Mouse (Mus musculus): ENCODE measurements at regions not wholly inside any gene's neighbourhood (a gene's known extent, or its start where the extent isn't known, plus 50 kb on each side); places are given as distances from the start of the nearest gene placed in this dataset.

DNA sequence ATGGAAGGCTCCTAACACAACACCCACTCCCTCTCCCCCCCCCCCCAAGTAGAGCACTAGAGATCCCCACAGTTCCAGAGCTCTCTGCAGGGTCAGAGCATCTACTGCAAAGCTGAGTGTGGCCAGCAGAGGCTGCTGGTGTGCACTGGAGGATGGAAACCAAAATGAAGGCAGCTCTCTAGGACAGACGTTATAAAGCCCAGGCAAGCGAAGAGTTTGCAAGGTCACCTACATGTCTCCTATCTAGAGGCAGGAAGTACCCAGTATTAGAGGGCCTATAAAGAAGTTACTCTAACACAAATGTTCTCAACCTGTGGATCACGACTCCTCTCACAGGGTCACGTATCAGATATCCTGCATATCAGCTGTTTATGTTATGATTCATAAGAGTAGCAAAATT lies 125.1 kb upstream of the Thumpd2 start:
- intact Hi-C loops (cut with DNase I): loop anchor here (5.0 to 10.0 kb wide), 4 partner anchors 475 to 1767 kb away; no protein-coding TSS in a partner anchor

DNA sequence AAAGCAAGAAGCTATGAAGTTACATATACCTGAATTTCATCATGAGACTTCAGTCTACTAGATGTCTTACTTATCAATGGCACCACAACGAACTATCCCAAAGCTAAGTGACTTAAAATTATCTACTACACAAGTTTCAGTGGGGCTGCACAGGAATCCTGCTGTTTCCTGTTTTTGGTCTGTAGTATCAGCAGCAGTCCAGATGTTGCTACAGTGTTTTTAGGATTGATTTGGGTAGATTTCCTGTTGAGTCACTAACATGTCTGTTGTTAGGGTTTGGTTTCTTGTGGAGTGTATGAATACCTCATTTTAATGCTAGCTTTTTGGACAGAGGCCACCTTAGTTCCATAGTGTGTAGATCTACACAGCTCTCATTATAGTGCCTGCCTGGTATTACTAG lies 120.8 kb upstream of the Thumpd2 start:
- DNase-seq: no peak
- intact Hi-C loops (cut with DNase I): no loop called here

More for the DNA sequence above, 125.1 kb upstream of the Thumpd2 start:
- peak; percentile 46 for DNase-seq

DNA sequence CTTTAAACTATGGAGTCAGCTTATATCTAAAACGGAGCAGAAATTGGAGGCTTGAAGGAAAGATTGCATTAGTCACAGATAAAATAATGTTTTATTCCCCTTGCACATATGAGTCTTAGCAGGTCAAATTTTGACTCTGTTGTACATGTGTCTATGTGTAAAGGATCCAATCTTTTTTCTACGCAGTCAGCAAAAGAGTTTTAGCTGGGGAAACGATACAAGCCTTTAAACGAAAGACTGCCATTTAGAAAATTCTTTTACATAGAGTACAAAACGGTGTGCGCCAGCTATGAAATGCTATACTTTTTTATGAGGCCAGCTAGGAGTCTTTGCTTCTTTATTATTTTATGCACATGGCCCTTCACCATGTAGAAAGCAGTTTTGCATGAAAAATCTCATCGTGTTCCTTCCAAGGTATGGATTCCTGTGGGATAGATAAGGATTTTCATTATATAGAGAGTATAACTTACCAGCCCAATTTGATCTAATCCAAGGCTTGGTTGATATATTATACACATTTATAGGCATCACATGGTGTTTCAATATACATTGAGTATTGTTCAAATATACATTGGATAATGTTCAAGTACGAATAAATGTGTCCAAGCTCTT lies 116.0 kb upstream of the Thumpd2 start:
- intact Hi-C loops (cut with DNase I): no loop called here

DNA sequence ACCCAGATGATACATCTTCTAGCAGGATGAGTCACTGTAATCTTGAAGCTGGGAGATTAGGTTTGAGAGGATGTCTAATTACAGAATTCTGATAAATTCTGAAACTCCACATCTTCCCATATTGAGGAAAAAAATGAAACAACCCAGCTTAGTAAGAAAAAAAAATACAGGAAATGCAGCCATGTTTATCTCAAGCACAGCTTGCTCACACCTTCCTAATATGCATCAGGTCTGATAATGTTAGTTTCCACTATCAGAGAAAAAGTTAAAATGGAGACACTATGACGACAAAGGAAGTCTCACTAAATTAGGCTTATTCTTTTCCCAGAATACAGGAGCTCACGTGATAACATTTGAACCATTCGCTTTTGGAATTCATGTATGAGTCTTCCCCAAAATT lies 111.4 kb upstream of the Thumpd2 start:
- DNase-seq: no peak
- intact Hi-C loops (cut with DNase I): no loop called here

More for the DNA sequence above, 116.0 kb upstream of the Thumpd2 start:
- DNase-seq: no peak

DNA sequence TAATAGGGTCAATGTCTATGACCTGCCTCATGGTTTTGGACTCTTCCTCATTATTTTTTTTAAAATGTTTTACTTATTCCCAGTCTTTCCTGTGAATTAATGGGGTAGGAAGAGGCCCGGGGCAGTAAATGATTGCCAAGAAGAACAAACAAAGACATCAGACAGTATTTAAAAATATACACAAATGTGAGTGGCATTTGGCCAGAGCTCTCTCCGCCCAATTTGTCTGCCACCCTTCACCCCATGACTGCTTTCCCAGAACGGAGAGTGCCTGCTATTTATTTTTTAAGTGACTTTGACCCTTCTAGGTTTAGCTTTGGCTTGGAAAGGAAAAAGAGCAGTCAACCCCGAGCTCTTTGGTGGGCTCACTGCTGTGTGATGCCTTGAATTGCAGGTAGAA lies 111.0 kb upstream of the Thumpd2 start:
- intact Hi-C loops (cut with DNase I): no loop called here
- no peak for DNase-seq

DNA sequence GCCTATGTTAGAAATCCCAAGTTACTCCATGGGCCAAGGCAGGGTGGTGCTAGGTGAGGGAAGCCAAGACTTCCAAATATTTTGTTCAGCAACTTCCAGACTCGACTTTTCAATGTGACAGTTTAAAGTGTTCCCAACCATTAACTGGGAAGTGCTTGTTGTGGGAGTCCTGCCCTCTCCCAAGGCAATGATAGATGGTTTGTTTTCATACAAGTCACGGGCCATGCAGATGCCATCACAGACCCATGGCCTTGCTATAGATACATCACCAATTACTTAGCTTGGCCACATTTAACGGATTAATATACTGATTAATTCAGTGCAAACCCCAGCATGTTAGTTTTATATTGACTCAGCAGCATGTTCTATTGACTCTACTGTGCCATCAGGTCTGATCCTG lies 108.1 kb upstream of the Thumpd2 start:
- no peak for DNase-seq
- intact Hi-C loops (cut with DNase I): no loop called here

DNA sequence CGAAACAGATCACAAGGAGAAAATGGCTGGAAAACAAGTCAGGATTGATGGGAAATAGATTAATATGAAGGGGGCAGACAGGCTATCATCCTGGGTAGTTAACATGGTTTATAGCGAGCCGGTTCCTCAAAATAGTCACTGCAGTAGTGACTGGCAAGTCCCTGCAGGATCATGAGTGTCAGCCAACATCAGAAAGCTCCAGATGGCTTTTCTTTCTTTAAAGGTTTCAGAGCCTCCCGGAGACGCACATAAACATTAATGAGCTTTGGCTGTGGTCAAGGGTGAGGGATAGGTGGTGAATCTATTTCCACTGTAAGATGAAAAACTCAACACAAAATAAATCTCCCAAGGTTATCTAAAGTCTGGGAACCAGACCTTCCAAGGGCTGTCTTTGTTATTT lies 104.2 kb upstream of the Thumpd2 start:
- intact Hi-C loops (cut with DNase I): no loop called here

DNA sequence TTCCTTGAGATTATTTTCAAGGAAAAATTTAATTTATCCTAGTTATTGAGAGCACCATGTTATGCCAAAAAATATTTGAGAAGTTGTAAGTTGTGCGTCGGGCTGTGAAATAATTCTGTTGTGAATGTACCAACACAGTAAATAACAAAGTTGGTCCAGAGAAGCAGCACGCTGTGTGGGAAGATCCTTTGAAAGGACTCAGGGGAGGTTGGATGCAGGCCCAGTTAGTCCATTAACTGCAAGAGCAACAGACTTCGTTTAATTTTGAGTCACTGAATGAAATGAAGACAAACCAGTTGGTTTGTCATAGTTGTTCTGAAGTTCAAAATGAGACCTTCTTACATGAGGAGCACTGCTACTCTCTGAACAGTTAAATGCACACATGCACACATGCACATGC lies 85.8 kb upstream of the Thumpd2 start:
- intact Hi-C loops (cut with DNase I): no loop called here

More for the DNA sequence above, 104.2 kb upstream of the Thumpd2 start:
- DNase-seq: no peak

DNA sequence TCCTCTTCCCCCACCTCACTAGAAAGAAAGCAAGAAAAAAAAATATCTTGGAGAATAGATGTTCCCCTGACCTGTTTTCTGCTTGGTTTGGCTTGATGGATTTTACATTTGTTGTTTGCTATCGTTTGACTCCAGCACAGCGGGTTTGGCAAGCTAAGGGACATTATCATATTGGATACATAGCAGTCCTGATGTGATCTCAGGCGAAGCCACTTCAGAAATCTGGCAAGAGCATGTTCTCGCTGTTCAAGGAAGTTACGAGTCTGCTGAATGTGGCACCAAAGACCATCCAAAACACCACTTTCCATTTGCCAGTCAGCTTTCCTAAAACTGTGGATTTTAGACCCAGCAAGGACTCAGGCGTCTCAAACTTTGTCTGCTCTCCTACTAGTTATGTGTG lies 69.8 kb upstream of the Thumpd2 start:
- DNase-seq: no peak
- intact Hi-C loops (cut with DNase I): no loop called here

More for the DNA sequence above, 85.8 kb upstream of the Thumpd2 start:
- DNase-seq: peak; percentile 20

DNA sequence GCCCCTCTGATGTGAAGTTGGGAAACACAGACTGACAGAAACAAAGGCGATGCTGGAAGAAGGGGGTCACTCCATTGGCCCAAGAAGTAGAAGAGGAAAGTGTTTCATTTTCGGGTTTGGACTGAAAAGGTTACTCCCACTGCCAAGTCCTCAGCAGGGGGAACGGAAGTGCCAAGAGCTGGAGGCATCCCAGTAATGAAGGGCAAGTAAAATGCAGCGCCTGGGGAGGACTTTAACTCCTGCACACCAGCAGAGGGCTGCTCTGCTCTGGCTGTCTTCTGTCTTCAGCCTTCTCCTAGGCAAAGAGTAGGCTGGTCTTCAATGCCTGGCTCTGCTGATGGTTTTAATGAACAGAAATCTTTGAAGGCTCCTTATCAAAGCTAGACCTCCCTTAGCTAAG lies 68.3 kb upstream of the Thumpd2 start:
- peak; percentile 91 for DNase-seq
- intact Hi-C loops (cut with DNase I): no loop called here

Measured in left cerebral cortex, postnatal 4 days (tissue).